Mouse (Mus musculus) intestine, postnatal 0 days (tissue): ENCODE data around the gene Sema6b. TPM values are rescaled to one million over a fixed set of nuclear protein-coding genes. Genes with fewer than 3 reads are reported as not detected.
"Not testable (repeated sequence)": the region's sequence is repeated elsewhere in the genome, so short reads cannot be mapped to it uniquely, and the experiment has no call there.

Experiments
- ATAC-seq: fragments of 200-750 bp; cut with Nextera tagmentation; 2 replicates; pipeline ENCODE4 v1.8.0; 2017; ENCODE audit warnings: mild to moderate bottlenecking, moderate TSS enrichment, moderate library complexity
- H3K27ac ChIP-seq: fragments of 300-500 bp; sonication (generic); 2 replicates; pipeline ENCODE4 v1.5.1; 2014; ENCODE audit warnings: mild to moderate bottlenecking, low read depth, low read length, moderate library complexity
- H3K27me3 ChIP-seq: fragments of 300-500 bp; sonication (generic); replicated peaks from 2 replicates; pipeline ENCODE4 v1.6.1; 2014; ENCODE audit warnings: low read length, mixed read lengths; ENCODE audit not compliant: control insufficient read depth, insufficient read depth
- H3K36me3 ChIP-seq: fragments of 300-500 bp; sonication (generic); 2 replicates; pipeline ENCODE4 v1.6.1; 2014; ENCODE audit warnings: mild to moderate bottlenecking, moderate library complexity; ENCODE audit not compliant: control insufficient read depth, insufficient read depth
- H3K4me1 ChIP-seq: fragments of 300-500 bp; sonication (generic); replicated peaks from 2 replicates; pipeline ENCODE4 v1.6.1; 2014; ENCODE audit warnings: antibody characterized with exemption, low read length, mixed read lengths; ENCODE audit not compliant: control insufficient read depth, insufficient read depth
- H3K4me2 ChIP-seq: fragments of 300-500 bp; sonication (generic); replicated peaks from 2 replicates; pipeline ENCODE4 v1.6.1; 2014; ENCODE audit warnings: low read depth, mild to moderate bottlenecking, moderate library complexity
- H3K4me3 ChIP-seq: fragments of 300-500 bp; sonication (generic); 2 replicates; pipeline ENCODE4 v1.5.1; 2014; ENCODE audit warnings: low read depth, low read length
- H3K9ac ChIP-seq: fragments of 300-500 bp; sonication (generic); 2 replicates; pipeline ENCODE4 v1.6.1; 2014; ENCODE audit warnings: mild to moderate bottlenecking, low read depth, low read length
- H3K9me3 ChIP-seq: fragments of 300-500 bp; sonication (generic); 2 replicates; pipeline ENCODE4 v1.6.1; 2016; ENCODE audit warnings: mixed run types; ENCODE audit not compliant: control insufficient read depth
- CTCF ChIP-seq: sonication (generic); IDR thresholded peaks from 2 replicates; pipeline ENCODE4 v1.5.1; 2016; ENCODE audit warnings: low read depth, mild to moderate bottlenecking, control low read depth, antibody characterized with exemption, moderate library complexity
- WGBS: fragments of 180-500 bp; shearing (Covaris S2); extraction: QIAGEN DNeasy Blood & Tissue Kit; methylation state at CpG from one replicate; pipeline ENCODE4 v1.1.7; 2014; 5-methylcytosine and 5-hydroxymethylcytosine counted together
- polyA plus RNA-seq: library from polyadenylated mRNA; unstranded; fragments of >200 nt; fragmentation: Nextera tagmentation; extraction: Ambion mirVana; gene quantifications from 2 replicates; pipeline ENCODE4 v1.2.1, GENCODE M21; 2015

Gene Sema6b
- polyA plus RNA-seq, 1 experiment from 2014 or later = 1.1 TPM

GRCm38 (mm10) chr17:56110571-56110970, 29.6 kb downstream of the Sema6b start:
- no peaks in the 10 kb centered on the region for H3K9me3 ChIP-seq
- WGBS = 75% methylated on average over 4 of the region's 4 CpGs
- no peaks in the 10 kb centered on the region for H3K4me1 ChIP-seq
- H3K27me3 ChIP-seq = no peaks in the 10 kb centered on the region
- H3K9ac ChIP-seq = no peak overlapping the region
- no peak overlapping the region for H3K4me3 ChIP-seq
- no peak for ATAC-seq
- no peak overlapping the region for H3K4me2 ChIP-seq
- H3K36me3 ChIP-seq = no peaks in the 10 kb centered on the region
- no peak overlapping the region for H3K27ac ChIP-seq
- TF ChIP-seq CTCF = no peak

DNA sequence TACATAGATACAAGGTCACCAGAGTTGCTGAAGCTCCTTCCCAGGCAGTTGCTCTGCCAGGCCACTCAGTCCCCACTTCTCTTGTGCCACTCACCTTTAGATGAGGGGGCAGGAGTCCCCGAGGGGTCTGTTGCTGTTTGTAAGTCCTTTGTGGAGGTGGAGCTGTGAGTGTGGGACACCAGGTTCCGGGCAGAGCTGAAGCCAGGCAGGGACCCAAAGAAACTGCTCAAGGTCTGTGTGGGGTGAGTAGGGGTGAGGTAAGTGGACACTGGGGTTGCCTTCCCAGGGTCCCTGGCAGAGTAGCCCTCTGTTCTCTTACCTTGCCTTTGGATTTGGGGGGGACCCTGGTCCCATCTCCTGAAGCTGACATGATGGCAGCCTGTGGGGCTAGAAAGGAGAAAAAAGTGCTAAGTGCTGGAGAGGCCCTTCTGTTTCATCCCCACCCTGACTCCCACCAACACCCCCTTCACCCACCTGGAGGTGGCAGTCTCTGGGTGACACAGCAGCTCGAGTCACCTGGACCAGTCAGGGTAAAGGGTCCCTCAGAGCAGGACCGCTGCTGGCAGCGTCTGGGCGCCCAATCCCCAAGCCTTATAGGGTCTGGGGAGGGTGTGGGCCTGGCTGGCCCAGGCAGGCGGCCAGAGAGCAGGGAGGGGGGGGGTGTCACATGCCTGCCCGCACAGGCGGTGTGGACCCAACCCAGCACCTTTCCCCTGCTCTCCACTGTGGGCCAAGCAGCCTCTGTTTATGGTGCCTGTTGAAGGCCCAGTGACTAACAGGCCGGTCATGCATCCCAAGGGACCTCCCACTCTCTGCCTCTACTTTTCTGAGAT, 30.7 kb downstream of the Sema6b start, which contains the start of gene Plin4:
Plin4 (minus strand) TSS at position 585 of the 833 bp plus-strand sequence.
- H3K27me3 ChIP-seq = no peaks in the 10 kb centered on the region
- H3K27ac ChIP-seq = no peak within 1 kb of the TSS
- H3K9ac ChIP-seq = no peak within 1 kb of the TSS
- WGBS = 47% methylated on average over 10 of the region's 10 CpGs
- H3K4me3 ChIP-seq = no peak within 1 kb of the TSS
- 0 out of 2 replicates have a peak within 1 kb of the TSS, but pooled peaks have one; percentile 2 for H3K4me2 ChIP-seq
- no peaks in the 10 kb centered on the region for H3K4me1 ChIP-seq
- no peak for TF ChIP-seq CTCF
- no peak for ATAC-seq
- H3K36me3 ChIP-seq = no peaks in the 10 kb centered on the region
- no peaks in the 10 kb centered on the region for H3K9me3 ChIP-seq

GRCm38 (mm10) chr17:56108334-56109044, 31.7 kb downstream of the Sema6b start:
- no peaks in the 10 kb centered on the region for H3K9me3 ChIP-seq
- H3K9ac ChIP-seq = no peak overlapping the region
- no peaks in the 10 kb centered on the region for H3K36me3 ChIP-seq
- H3K4me3 ChIP-seq = no peak overlapping the region
- H3K27me3 ChIP-seq = no peaks in the 10 kb centered on the region
- ATAC-seq = peak; percentile 24; the same call in 1 of the 2 replicates
- WGBS = 74% methylated on average over 6 of the region's 6 CpGs
- H3K4me2 ChIP-seq = no peak overlapping the region
- H3K4me1 ChIP-seq = no peaks in the 10 kb centered on the region
- no peak overlapping the region for H3K27ac ChIP-seq
- no peak for TF ChIP-seq CTCF

DNA sequence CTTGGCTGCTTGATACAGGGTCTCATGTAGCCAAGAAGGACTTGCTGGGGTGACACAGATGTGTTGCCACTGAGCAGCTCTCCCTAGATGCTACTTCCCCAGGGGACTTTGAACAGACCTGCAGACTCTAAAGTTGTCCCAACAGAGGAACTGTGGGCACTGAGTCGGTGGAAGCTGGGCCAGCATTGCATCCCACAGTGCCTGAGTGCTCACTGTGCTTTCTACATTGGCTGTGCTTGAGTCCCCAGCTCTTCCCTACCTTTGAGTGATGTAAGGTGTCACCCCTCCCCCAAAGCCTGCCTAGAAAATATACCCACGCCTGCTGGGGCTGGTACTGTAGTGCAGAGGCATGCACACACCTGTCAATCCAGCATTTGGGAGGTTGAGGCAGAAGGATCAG, 32.4 kb downstream of the Sema6b start:
- Histone ChIP-seq H3K27me3 (no peaks in the 10 kb centered on the region), H3K9me3 (no peaks in the 10 kb centered on the region), H3K4me1 (no peaks in the 10 kb centered on the region), H3K36me3 (peaks cover under 1% of the 10 kb centered on the region; the same call in 1 of the 2 replicates), H3K9ac (no peak overlapping the region), H3K4me2 (no peak overlapping the region), H3K27ac (no peak overlapping the region; the same call in 1 of the 2 replicates), H3K4me3 (no peak overlapping the region)
- WGBS = 62% methylated on average over 2 of the region's 2 CpGs
- TF ChIP-seq CTCF = no peak
- ATAC-seq = no peak

GRCm38 (mm10) chr17:56106981-56107380, 33.2 kb downstream of the Sema6b start:
- Histone ChIP-seq H3K27ac (no peak overlapping the region), H3K4me1 (no peaks in the 10 kb centered on the region), H3K36me3 (peaks cover 8% of the 10 kb centered on the region), H3K27me3 (no peaks in the 10 kb centered on the region), H3K4me2 (no peak overlapping the region), H3K9ac (no peak overlapping the region), H3K4me3 (no peak overlapping the region), H3K9me3 (no peaks in the 10 kb centered on the region)
- TF ChIP-seq CTCF = no peak
- ATAC-seq = no peak
- WGBS = 79% methylated on average over 4 of the region's 4 CpGs

- H3K4me1 ChIP-seq, H3K9ac ChIP-seq, H3K9me3 ChIP-seq, H3K27ac ChIP-seq, ATAC-seq, H3K27me3 ChIP-seq, H3K4me2 ChIP-seq, H3K4me3 ChIP-seq: not testable (repeated sequence)
- WGBS = 96% methylated on average over 4 of the region's 4 CpGs
- peaks cover 14% of the 10 kb centered on the region for H3K36me3 ChIP-seq
Observed at GRCm38 (mm10) chr17:56106436-56106835, 33.7 kb downstream of the Sema6b start.

GRCm38 (mm10) chr17:56104821-56105220, 35.3 kb downstream of the Sema6b start:
- not testable (repeated sequence) for H3K27ac ChIP-seq, H3K4me2 ChIP-seq, H3K27me3 ChIP-seq, H3K9ac ChIP-seq, H3K9me3 ChIP-seq, H3K4me3 ChIP-seq, ATAC-seq, H3K4me1 ChIP-seq
- WGBS = 75% methylated on average over 2 of the region's 5 CpGs
- peaks cover 30% of the 10 kb centered on the region for H3K36me3 ChIP-seq
